Mouse (Mus musculus) frontal cortex, postnatal 14 days (tissue): ENCODE measurements around the gene Bcar3.

Experiments used
- DNase-seq, 2 experiments: peaks; one replicate each; pipeline ENCODE4 v3.0.0; 2022; ENCODE audit warnings: low spot score in 2 of 2

Bcar3 gene

GRCm38 (mm10) chr3:122337992-122338391 is 44.1 kb downstream of the Bcar3 start:
- DNase-seq = no peak

GRCm38 (mm10) chr3:122338897-122339296 is 45.0 kb downstream of the Bcar3 start:
- DNase-seq = no peak

GRCm38 (mm10) chr3:122340135-122341068 is 46.5 kb downstream of the Bcar3 start:
- DNase-seq = no peak

GRCm38 (mm10) chr3:122343437-122343853 is 49.5 kb downstream of the Bcar3 start:
- no peak for DNase-seq

- DNase-seq = no peak
These were observed 50.4 kb downstream of the Bcar3 start for GRCm38 (mm10) chr3:122344350-122344749.

GRCm38 (mm10) chr3:122345977-122346472 is 52.1 kb downstream of the Bcar3 start:
- no peak for DNase-seq

GRCm38 (mm10) chr3:122346600-122346999 is 52.7 kb downstream of the Bcar3 start:
- DNase-seq = no peak

- DNase-seq = no peak
These were observed 54.7 kb downstream of the Bcar3 start for GRCm38 (mm10) chr3:122348677-122349076.

- no peak for DNase-seq
These were observed 58.9 kb downstream of the Bcar3 start for GRCm38 (mm10) chr3:122352801-122353200.

GRCm38 (mm10) chr3:122359426-122359825 is 65.5 kb downstream of the Bcar3 start:
- no peak for DNase-seq

- no peak for DNase-seq
These were observed 66.0 kb downstream of the Bcar3 start for GRCm38 (mm10) chr3:122359954-122360353.

GRCm38 (mm10) chr3:122360721-122361138 is 66.8 kb downstream of the Bcar3 start:
- no peak for DNase-seq

GRCm38 (mm10) chr3:122362719-122363118 is 68.8 kb downstream of the Bcar3 start:
- DNase-seq = no peak

GRCm38 (mm10) chr3:122364565-122364964 is 70.6 kb downstream of the Bcar3 start:
- no peak for DNase-seq

- DNase-seq = no peak
These were observed 71.4 kb downstream of the Bcar3 start for GRCm38 (mm10) chr3:122365326-122365725.

GRCm38 (mm10) chr3:122371646-122372341 is 77.9 kb downstream of the Bcar3 start:
- no peak for DNase-seq

- DNase-seq = no peak
These were observed 78.7 kb downstream of the Bcar3 start for GRCm38 (mm10) chr3:122372617-122373016.

- no peak for DNase-seq
These were observed 82.1 kb downstream of the Bcar3 start for GRCm38 (mm10) chr3:122376011-122376410.

GRCm38 (mm10) chr3:122376412-122376831 is 82.5 kb downstream of the Bcar3 start:
- DNase-seq = no peak

- no peak for DNase-seq
These were observed 83.0 kb downstream of the Bcar3 start for GRCm38 (mm10) chr3:122376841-122377464.

GRCm38 (mm10) chr3:122378634-122379033 is 84.7 kb downstream of the Bcar3 start:
- DNase-seq = no peak

GRCm38 (mm10) chr3:122380776-122381175 is 86.8 kb downstream of the Bcar3 start:
- DNase-seq = no peak
